Mouse (Mus musculus) kidney, postnatal 0 days (tissue): Measurements from ENCODE around the gene Gpt2. TPM values are rescaled to one million over a fixed set of nuclear protein-coding genes. Genes with fewer than 3 reads are reported as not detected.

Source experiments
- ATAC-seq: fragments of 200-750 bp; cut with Nextera tagmentation; replicated peaks from 2 replicates; pipeline ENCODE4 v1.8.0; 2017; ENCODE audit warnings: low read depth, moderate number of reproducible peaks, moderate TSS enrichment, moderate library complexity; ENCODE audit not compliant: low FRiP score
- DNase-seq: peaks from one replicate; pipeline ENCODE4 v3.0.0-alpha.2; 2016; ENCODE audit warnings: low spot score
- H3K27ac ChIP-seq: fragments of 300-500 bp; sonication (generic); 2 replicates; pipeline ENCODE4 v1.5.1; 2014; ENCODE audit warnings: mild to moderate bottlenecking
- H3K27me3 ChIP-seq: fragments of 300-500 bp; sonication (generic); 2 replicates; pipeline ENCODE4 v1.6.1; 2014; ENCODE audit warnings: low read length, mixed read lengths; ENCODE audit not compliant: insufficient read depth
- H3K36me3 ChIP-seq: fragments of 300-500 bp; sonication (generic); 2 replicates; pipeline ENCODE4 v1.6.1; 2014; ENCODE audit warnings: low read length, mixed read lengths; ENCODE audit not compliant: insufficient read depth
- H3K4me1 ChIP-seq: fragments of 300-500 bp; sonication (generic); replicated peaks from 2 replicates; pipeline ENCODE4 v1.6.1; 2014; ENCODE audit warnings: antibody characterized with exemption, low read length, mixed read lengths; ENCODE audit not compliant: insufficient read depth
- H3K4me2 ChIP-seq: fragments of 300-500 bp; sonication (generic); 2 replicates; pipeline ENCODE4 v1.6.1; 2014; ENCODE audit warnings: mild to moderate bottlenecking, low read length, moderate library complexity, mixed read lengths
- H3K4me3 ChIP-seq: fragments of 300-500 bp; sonication (generic); replicated peaks from 2 replicates; pipeline ENCODE4 v1.5.1; 2014; ENCODE audit warnings: low read depth, low read length
- H3K9ac ChIP-seq: fragments of 300-500 bp; sonication (generic); 2 replicates; pipeline ENCODE4 v1.6.1; 2014; ENCODE audit warnings: low read depth, low read length
- H3K9me3 ChIP-seq: fragments of 300-500 bp; sonication (generic); replicated peaks from 2 replicates; pipeline ENCODE4 v1.6.1; 2016; ENCODE audit warnings: low read length, inconsistent platforms, mixed read lengths
- CTCF ChIP-seq: IDR thresholded peaks from 2 replicates; pipeline ENCODE4 v1.5.1; 2016; ENCODE audit warnings: antibody characterized with exemption, low read depth, mild to moderate bottlenecking, moderate library complexity
- WGBS: fragments of 180-500 bp; shearing (Covaris S2); extraction: QIAGEN DNeasy Blood & Tissue Kit; methylation state at CpG from one replicate; pipeline ENCODE4 v1.1.7; 2014; 5-methylcytosine and 5-hydroxymethylcytosine counted together
- polyA plus RNA-seq: library from polyadenylated mRNA; unstranded; fragments of >200 nt; fragmentation: Nextera tagmentation; extraction: Ambion mirVana; gene quantifications from 2 replicates; pipeline ENCODE4 v1.2.1, GENCODE M21; 2015

Gpt2 gene
- polyA plus RNA-seq, 1 experiment from 2014 or later: 10.6 TPM

DNA sequence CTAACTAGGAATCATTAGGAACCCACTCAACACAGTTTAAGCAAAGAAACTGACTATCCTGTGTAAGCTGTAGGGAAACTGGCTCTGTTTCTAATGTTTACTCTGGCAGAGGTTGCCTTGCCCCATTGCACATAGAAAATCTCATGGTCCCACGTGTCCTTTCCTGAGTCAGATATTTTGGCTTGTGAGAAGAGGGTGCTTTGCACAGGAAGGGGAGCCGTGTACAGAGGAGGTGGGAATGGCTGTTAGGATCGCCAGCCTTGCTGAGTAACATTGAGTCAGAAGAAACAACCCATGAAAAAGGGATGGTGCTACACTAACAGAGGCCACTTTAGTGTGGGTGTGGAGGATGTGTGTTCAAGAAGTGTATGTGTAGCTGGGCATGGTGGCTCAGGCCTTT, 36.6 kb downstream of the Gpt2 start:
- 31% methylated on average over 3 of the region's 3 CpGs for WGBS
- Histone ChIP-seq H3K9ac (no peak overlapping the region), H3K27me3 (no peaks in the 10 kb centered on the region)

DNA sequence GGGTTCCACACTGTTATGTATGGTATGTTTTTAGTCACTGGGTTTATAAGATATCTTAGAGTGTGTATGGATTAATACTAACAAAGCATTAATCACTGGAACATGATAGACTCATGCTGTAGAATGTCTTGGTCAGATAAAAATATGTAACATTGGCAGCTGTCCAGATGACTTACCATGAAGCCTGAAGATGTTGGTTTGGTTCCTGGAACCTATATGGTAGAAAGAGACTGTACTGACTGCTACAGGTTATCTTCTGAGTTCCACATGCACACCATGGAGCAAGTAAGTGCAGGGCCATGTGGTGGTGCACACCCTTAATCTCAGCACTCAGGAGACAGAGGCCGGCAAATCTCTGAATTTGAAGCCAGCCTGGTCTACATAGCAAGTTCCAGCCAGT, 38.3 kb downstream of the Gpt2 start:
- Histone ChIP-seq H3K9ac (no peak overlapping the region), H3K36me3 (peaks cover 7% of the 10 kb centered on the region; the same call in 1 of the 2 replicates), H3K4me1 (no peaks in the 10 kb centered on the region), H3K9me3 (no peaks in the 10 kb centered on the region), H3K4me2 (no peak overlapping the region), H3K27me3 (no peaks in the 10 kb centered on the region), H3K4me3 (no peak overlapping the region), H3K27ac (no peak overlapping the region)
- DNase-seq: no peak
- 96% methylated on average over 1 of the region's 1 CpGs for WGBS
- no peak for TF ChIP-seq CTCF
- no peak for ATAC-seq

More for the DNA sequence above, 36.6 kb downstream of the Gpt2 start:
- no peak for TF ChIP-seq CTCF
- Histone ChIP-seq H3K27ac (no peak overlapping the region), H3K4me1 (no peaks in the 10 kb centered on the region), H3K9me3 (no peaks in the 10 kb centered on the region), H3K4me3 (no peak overlapping the region), H3K36me3 (peaks cover 7% of the 10 kb centered on the region; the same call in 1 of the 2 replicates), H3K4me2 (no peak overlapping the region)
- ATAC-seq (no peak; the same call in 1 of the 2 replicates), DNase-seq (no peak)

DNA sequence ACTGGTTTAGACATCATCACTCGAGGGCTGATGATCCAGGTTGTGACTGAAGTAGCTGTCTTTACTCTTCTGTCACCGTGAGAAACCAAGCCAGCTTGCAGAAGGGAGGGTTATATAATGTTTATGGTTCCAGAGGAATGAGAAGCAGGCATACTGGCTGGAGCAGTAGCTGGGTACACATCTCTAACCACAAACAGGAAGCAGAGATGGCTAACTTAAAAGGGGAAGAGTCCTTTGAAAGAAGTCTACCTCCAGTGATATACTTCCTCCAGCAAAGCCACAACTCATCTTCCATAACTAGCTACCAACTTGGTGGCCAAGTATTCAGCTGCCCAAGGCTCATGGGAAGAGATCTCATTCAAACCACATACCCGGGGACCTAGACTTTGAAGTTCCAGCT, 39.1 kb downstream of the Gpt2 start:
- Histone ChIP-seq H3K4me3 (no peak overlapping the region), H3K27me3 (no peaks in the 10 kb centered on the region), H3K36me3 (peaks cover 13% of the 10 kb centered on the region), H3K27ac (no peak overlapping the region), H3K9me3 (no peaks in the 10 kb centered on the region), H3K4me2 (no peak overlapping the region), H3K4me1 (no peaks in the 10 kb centered on the region), H3K9ac (no peak overlapping the region)
- TF ChIP-seq CTCF: no peak
- no peak for DNase-seq
- ATAC-seq: no peak
- 74% methylated on average over 3 of the region's 3 CpGs for WGBS

DNA sequence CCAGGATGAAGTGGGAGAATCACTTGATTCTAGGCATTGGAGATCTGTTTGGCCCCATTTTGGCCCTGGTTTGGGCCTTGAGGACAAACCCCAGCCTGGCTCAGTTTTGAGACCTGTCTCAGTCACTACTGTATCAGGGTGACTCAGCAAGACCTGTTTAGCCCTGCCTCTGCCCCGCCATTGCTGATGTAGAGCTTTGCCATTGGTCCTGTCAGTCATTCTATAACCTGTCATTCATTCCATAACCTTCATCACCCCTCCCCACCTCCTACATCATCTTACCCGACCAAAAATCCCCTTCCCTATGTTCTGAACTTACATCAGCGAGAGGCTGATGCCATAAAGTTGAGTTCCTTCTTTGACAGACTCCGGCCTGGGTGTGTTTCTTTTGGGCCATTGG, 40.5 kb downstream of the Gpt2 start:
- TF ChIP-seq CTCF: no peak
- DNase-seq: no peak

DNA sequence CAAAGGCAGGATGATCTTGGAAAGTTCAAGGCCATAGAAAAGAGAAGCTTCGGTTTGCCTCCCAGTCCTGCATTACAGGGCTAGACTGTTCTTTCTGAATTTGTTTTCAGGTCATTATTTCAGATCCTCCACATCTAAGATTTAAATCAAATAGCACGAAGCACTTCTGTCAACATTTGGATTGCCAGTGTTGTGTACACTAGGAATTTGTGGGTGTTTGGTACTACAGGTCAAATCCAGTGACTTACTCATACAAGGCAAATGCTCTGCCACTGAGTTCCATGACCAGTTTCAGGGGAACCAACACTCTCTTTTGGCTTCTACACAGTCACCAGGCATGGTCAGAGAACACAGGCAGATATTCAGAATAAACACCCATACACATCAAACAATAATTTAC, 41.1 kb downstream of the Gpt2 start:
- no peaks in the 10 kb centered on the region for H3K9me3 ChIP-seq
- 80% methylated on average over 2 of the region's 2 CpGs for WGBS
- H3K27me3 ChIP-seq: no peaks in the 10 kb centered on the region
- ATAC-seq (no peak), DNase-seq (no peak)
- TF ChIP-seq CTCF: no peak
- H3K4me2 ChIP-seq: no peak overlapping the region
- no peak overlapping the region for H3K9ac ChIP-seq
- H3K4me1 ChIP-seq: no peaks in the 10 kb centered on the region
- peaks cover 25% of the 10 kb centered on the region for H3K36me3 ChIP-seq
- no peak overlapping the region for H3K27ac ChIP-seq
- H3K4me3 ChIP-seq: no peak overlapping the region

More for the DNA sequence above, 40.5 kb downstream of the Gpt2 start:
- H3K4me2 ChIP-seq: no peak overlapping the region
- 84% methylated on average over 4 of the region's 4 CpGs for WGBS
- no peak overlapping the region for H3K4me3 ChIP-seq
- peaks cover 20% of the 10 kb centered on the region for H3K36me3 ChIP-seq
- H3K27me3 ChIP-seq: no peaks in the 10 kb centered on the region
- H3K4me1 ChIP-seq: no peaks in the 10 kb centered on the region
- H3K9me3 ChIP-seq: no peaks in the 10 kb centered on the region
- no peak for ATAC-seq
- no peak overlapping the region for H3K27ac ChIP-seq
- H3K9ac ChIP-seq: no peak overlapping the region

DNA sequence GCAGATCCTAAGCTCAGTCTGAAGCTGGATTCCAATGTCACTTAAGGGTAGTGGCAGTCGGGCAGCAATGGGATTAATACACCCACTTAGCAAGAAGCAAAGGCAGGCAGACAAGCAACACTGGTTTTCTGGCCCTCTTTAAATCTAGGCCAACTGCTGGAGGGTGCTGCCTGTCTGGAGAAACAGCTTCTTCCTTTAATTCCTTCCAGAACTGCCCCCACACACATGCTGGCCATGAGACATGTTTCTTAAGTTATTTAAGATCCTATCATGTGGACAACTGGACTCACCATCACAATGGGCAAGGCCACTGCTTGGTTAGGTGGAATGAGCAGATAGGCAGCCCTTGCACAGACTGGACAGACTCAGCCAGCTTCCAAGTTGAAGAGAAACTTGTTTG, 41.8 kb downstream of the Gpt2 start:
- Histone ChIP-seq H3K36me3 (peaks cover 31% of the 10 kb centered on the region), H3K9ac (no peak overlapping the region), H3K27me3 (no peaks in the 10 kb centered on the region), H3K4me3 (no peak overlapping the region), H3K9me3 (no peaks in the 10 kb centered on the region), H3K27ac (no peak overlapping the region), H3K4me1 (no peaks in the 10 kb centered on the region), H3K4me2 (no peak overlapping the region)
- DNase-seq (no peak), ATAC-seq (no peak)
- no peak for TF ChIP-seq CTCF
- 91% methylated on average over 1 of the region's 1 CpGs for WGBS

DNA sequence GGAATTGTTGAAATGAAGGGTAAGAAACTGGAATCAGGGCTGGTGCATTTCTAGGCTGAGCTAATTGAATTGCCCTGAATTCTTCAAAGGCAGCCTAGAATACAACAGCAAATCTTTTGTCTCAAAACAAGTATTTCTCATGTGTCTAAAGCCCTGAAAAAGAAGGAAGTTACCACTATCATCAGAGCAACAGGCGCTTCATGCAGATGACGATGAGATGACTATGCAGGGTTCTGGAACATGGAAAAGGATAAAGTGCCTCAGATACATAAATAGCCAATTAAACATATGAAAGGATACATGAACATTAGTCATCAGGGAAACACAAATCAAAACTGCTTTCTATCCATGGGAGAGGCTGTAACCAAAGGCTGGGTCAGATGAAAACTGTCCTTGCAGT, 44.0 kb downstream of the Gpt2 start:
- 94% methylated on average over 2 of the region's 2 CpGs for WGBS
- DNase-seq: no peak
- peaks cover 51% of the 10 kb centered on the region for H3K36me3 ChIP-seq
- no peak for TF ChIP-seq CTCF
- no peak for ATAC-seq
- H3K4me2 ChIP-seq: no peak overlapping the region
- no peaks in the 10 kb centered on the region for H3K9me3 ChIP-seq
- no peaks in the 10 kb centered on the region for H3K27me3 ChIP-seq
- no peak overlapping the region for H3K4me3 ChIP-seq
- H3K27ac ChIP-seq: no peak overlapping the region
- no peak overlapping the region for H3K9ac ChIP-seq
- H3K4me1 ChIP-seq: no peaks in the 10 kb centered on the region
